Mouse (Mus musculus) heart, adult 2 months (tissue): ENCODE results near the gene Katna1. TPM values are rescaled to one million over a fixed set of nuclear protein-coding genes. Genes with fewer than 3 reads are reported as not detected.

Source experiments
- DNase-seq, 2 experiments: peaks; one replicate each; pipeline ENCODE4 v3.0.0; 2021
- H3K27ac ChIP-seq: fragments of 200-600 bp; 2 replicates; pipeline ENCODE4 v1.8.1; 2022
- H3K27me3 ChIP-seq: fragments of 200-500 bp; 2 replicates; pipeline ENCODE4 v1.6.1; 2012; ENCODE audit warnings: mild to moderate bottlenecking, low read length, inconsistent platforms, mixed read lengths; ENCODE audit not compliant: control insufficient read depth, insufficient read depth
- H3K36me3 ChIP-seq: fragments of 200-500 bp; 2 replicates; pipeline ENCODE4 v1.6.1; 2012; ENCODE audit warnings: low read length, inconsistent platforms; ENCODE audit not compliant: control insufficient read depth, insufficient read depth
- H3K4me1 ChIP-seq: fragments of 200-500 bp; 2 replicates; pipeline ENCODE4 v1.6.1; 2011; ENCODE audit warnings: low read length; ENCODE audit not compliant: control insufficient read depth, insufficient read depth
- H3K4me3 ChIP-seq: fragments of 200-600 bp; 2 replicates; pipeline ENCODE4 v1.8.1; 2022
- H3K79me2 ChIP-seq: fragments of 200-500 bp; replicated peaks from 2 replicates; pipeline ENCODE4 v1.6.1; 2012; ENCODE audit warnings: mild to moderate bottlenecking, inconsistent platforms, low read length, moderate library complexity, mixed read lengths; ENCODE audit not compliant: control insufficient read depth, insufficient read depth
- H3K9ac ChIP-seq: fragments of 200-500 bp; 2 replicates; pipeline ENCODE4 v1.6.1; 2012; ENCODE audit warnings: low read depth, mild to moderate bottlenecking, control low read depth, inconsistent platforms, low read length, mixed read lengths
- CTCF ChIP-seq: fragments of 200-600 bp; IDR thresholded peaks from 2 replicates; pipeline ENCODE4 v1.8.1; 2022; ENCODE audit warnings: antibody characterized with exemption, mild to moderate bottlenecking, moderate library complexity
- EP300 ChIP-seq: fragments of 200-500 bp; IDR thresholded peaks from 2 replicates; pipeline ENCODE4 v1.6.1; 2011; ENCODE audit warnings: low read depth, low read length, control low read depth; ENCODE audit not compliant: insufficient read depth
- POLR2A ChIP-seq: fragments of 200-500 bp; IDR thresholded peaks from 2 replicates; pipeline ENCODE4 v1.6.1; 2011; ENCODE audit warnings: mild to moderate bottlenecking, low read depth, low read length, control low read depth; ENCODE audit not compliant: insufficient read depth
- WGBS: fragments of 180-500 bp; shearing (Covaris S2); methylation state at CpG from one replicate; pipeline ENCODE4 v1.1.7; 2018; 5-methylcytosine and 5-hydroxymethylcytosine counted together
- intact Hi-C: fragments of 180-260 bp; cut with DNase I; formaldehyde crosslinking; loops from one replicate; pipeline ENCODE4 v1.15.1; 2025
- polyA plus RNA-seq: library from polyadenylated mRNA; depleted of rRNA; stranded (reverse); fragments of >200 nt; gene quantifications from 2 replicates; pipeline ENCODE4 v1.2.3, GENCODE M21; 2012
- total RNA-seq, 2 experiments: library from RNA; stranded (reverse); gene quantifications; 2 replicates each; pipeline ENCODE4 v1.2.3; 2021

The Katna1 gene
- total and polyA plus RNA-seq, 3 experiments: 3.7 to 14.2 (median 11.9) TPM

- intact Hi-C loops: no loop called here
- peaks cover 29% of the 10 kb centered on the region for H3K36me3 ChIP-seq
- H3K4me1 ChIP-seq: no peaks in the 10 kb centered on the region; the same call in 1 of the 2 replicates
Measured at GRCm38 (mm10) chr10:7695286-7695685, 30.5 kb upstream of the Katna1 start.

GRCm38 (mm10) chr10:7700120-7700519, 25.7 kb upstream of the Katna1 start:
- Histone ChIP-seq H3K27ac (no peak overlapping the region), H3K9ac (no peak overlapping the region), H3K79me2 (peaks cover 3% of the 10 kb centered on the region), H3K36me3 (peaks cover 22% of the 10 kb centered on the region), H3K27me3 (no peaks in the 10 kb centered on the region), H3K4me3 (no peak overlapping the region), H3K4me1 (no peaks in the 10 kb centered on the region; the same call in 1 of the 2 replicates)
- 55% methylated on average over 3 of the region's 3 CpGs for WGBS
- intact Hi-C loops: no loop called here
- TF ChIP-seq EP300: no peak
- no peak for TF ChIP-seq CTCF
- TF ChIP-seq POLR2A: no peak
- no peak for DNase-seq

More at GRCm38 (mm10) chr10:7695286-7695685, 30.5 kb upstream of the Katna1 start:
- Histone ChIP-seq H3K27ac (no peak overlapping the region), H3K9ac (no peak overlapping the region), H3K79me2 (0 out of 2 replicates have a peak, but pooled peaks cover 1% of the 10 kb centered on the region), H3K4me3 (no peak overlapping the region), H3K27me3 (no peaks in the 10 kb centered on the region)
- DNase-seq: no peak
- TF ChIP-seq CTCF (peak; percentile 35), POLR2A (no peak)

- no peak for DNase-seq
- no peak overlapping the region for H3K27ac ChIP-seq
- no peaks in the 10 kb centered on the region for H3K4me1 ChIP-seq
- no peak for TF ChIP-seq POLR2A
- no peak for TF ChIP-seq CTCF
- no peak for TF ChIP-seq EP300
- intact Hi-C loops: no loop called here
- no peak overlapping the region for H3K4me3 ChIP-seq
- H3K9ac ChIP-seq: no peak overlapping the region
- H3K27me3 ChIP-seq: no peaks in the 10 kb centered on the region
- H3K36me3 ChIP-seq: peaks cover 12% of the 10 kb centered on the region
- WGBS: 87% methylated on average over 6 of the region's 6 CpGs
- peaks cover 3% of the 10 kb centered on the region for H3K79me2 ChIP-seq
Measured at GRCm38 (mm10) chr10:7702586-7702985, 23.2 kb upstream of the Katna1 start.

- Histone ChIP-seq H3K4me1 (no peaks in the 10 kb centered on the region), H3K36me3 (peaks cover 6% of the 10 kb centered on the region), H3K79me2 (no peaks in the 10 kb centered on the region), H3K27me3 (no peaks in the 10 kb centered on the region), H3K27ac (no peak overlapping the region), H3K4me3 (no peak overlapping the region), H3K9ac (no peak overlapping the region)
- 87% methylated on average over 5 of the region's 5 CpGs for WGBS
- intact Hi-C loops: no loop called here
- DNase-seq: no peak
- no peak for TF ChIP-seq POLR2A
- TF ChIP-seq CTCF: no peak
- no peak for TF ChIP-seq EP300
Measured at GRCm38 (mm10) chr10:7710121-7710520, 15.7 kb upstream of the Katna1 start.

GRCm38 (mm10) chr10:7712506-7712905, 13.3 kb upstream of the Katna1 start:
- 83% methylated on average over 13 of the region's 13 CpGs for WGBS
- TF ChIP-seq CTCF (no peak), EP300 (no peak), POLR2A (no peak)
- Histone ChIP-seq H3K4me3 (no peak overlapping the region), H3K27me3 (no peaks in the 10 kb centered on the region), H3K79me2 (no peaks in the 10 kb centered on the region), H3K4me1 (no peaks in the 10 kb centered on the region), H3K36me3 (peaks cover 6% of the 10 kb centered on the region), H3K9ac (no peak overlapping the region), H3K27ac (no peak overlapping the region)
- DNase-seq: no peak
- intact Hi-C loops: no loop called here

GRCm38 (mm10) chr10:7715056-7715455, 10.7 kb upstream of the Katna1 start:
- intact Hi-C loops: no loop called here
- no peak for DNase-seq
- TF ChIP-seq POLR2A (no peak), CTCF (no peak), EP300 (no peak)
- WGBS: 82% methylated on average over 7 of the region's 7 CpGs
- Histone ChIP-seq H3K27me3 (no peaks in the 10 kb centered on the region), H3K9ac (no peak overlapping the region), H3K4me3 (no peak overlapping the region), H3K36me3 (peaks cover 6% of the 10 kb centered on the region), H3K4me1 (no peaks in the 10 kb centered on the region), H3K79me2 (no peaks in the 10 kb centered on the region), H3K27ac (no peak overlapping the region)
